Mouse (Mus musculus) midbrain, embryonic 16.5 days (tissue): ENCODE results near the gene Prr13. TPM values are rescaled to one million over a fixed set of nuclear protein-coding genes. Genes with fewer than 3 reads are reported as not detected.

Source experiments
- ATAC-seq: fragments of 200-750 bp; cut with Nextera tagmentation; 2 replicates; pipeline ENCODE4 v1.8.0; 2017; ENCODE audit warnings: moderate TSS enrichment
- H3K27ac ChIP-seq: fragments of 300-500 bp; sonication (generic); 2 replicates; pipeline ENCODE4 v1.5.1; 2014; ENCODE audit warnings: mild to moderate bottlenecking, low read length, mixed read lengths
- H3K27me3 ChIP-seq: fragments of 300-500 bp; sonication (generic); 2 replicates; pipeline ENCODE4 v1.6.1; 2014; ENCODE audit warnings: low read depth, low read length, mixed read lengths; ENCODE audit not compliant: control insufficient read depth, insufficient read depth
- H3K36me3 ChIP-seq: fragments of 300-500 bp; sonication (generic); 2 replicates; pipeline ENCODE4 v1.6.1; 2014; ENCODE audit warnings: mild to moderate bottlenecking, low read length, moderate library complexity, mixed read lengths; ENCODE audit not compliant: control insufficient read depth, insufficient read depth
- H3K4me1 ChIP-seq: fragments of 300-500 bp; sonication (generic); 2 replicates; pipeline ENCODE4 v1.6.1; 2014; ENCODE audit warnings: mild to moderate bottlenecking, low read length, mixed read lengths; ENCODE audit not compliant: control insufficient read depth, insufficient read depth
- H3K4me2 ChIP-seq: fragments of 300-500 bp; sonication (generic); 2 replicates; pipeline ENCODE4 v1.6.1; 2014; ENCODE audit warnings: mild to moderate bottlenecking, low read length, mixed read lengths
- H3K4me3 ChIP-seq: fragments of 300-500 bp; sonication (generic); 2 replicates; pipeline ENCODE4 v1.5.1; 2014; ENCODE audit warnings: low read depth, mild to moderate bottlenecking, low read length, moderate library complexity, mixed read lengths
- H3K9ac ChIP-seq: fragments of 300-500 bp; sonication (generic); 2 replicates; pipeline ENCODE4 v1.6.1; 2014; ENCODE audit warnings: low read depth, low read length, mixed read lengths
- H3K9me3 ChIP-seq: fragments of 300-500 bp; sonication (generic); replicated peaks from 2 replicates; pipeline ENCODE4 v1.6.1; 2014; ENCODE audit warnings: mild to moderate bottlenecking, low read length, mixed read lengths; ENCODE audit not compliant: control insufficient read depth, poor library complexity, severe bottlenecking
- WGBS: fragments of 180-500 bp; shearing (Covaris S2); extraction: QIAGEN DNeasy Blood & Tissue Kit; methylation state at CpG from one replicate; pipeline ENCODE4 v1.1.7; 2014; 5-methylcytosine and 5-hydroxymethylcytosine counted together
- polyA plus RNA-seq: library from polyadenylated mRNA; unstranded; fragments of >200 nt; fragmentation: Nextera tagmentation; extraction: Ambion mirVana; gene quantifications from 2 replicates; pipeline ENCODE4 v1.2.1, GENCODE M21; 2015

Prr13 gene
- 106 and 109 TPM in 2 replicates for polyA plus RNA-seq

DNA sequence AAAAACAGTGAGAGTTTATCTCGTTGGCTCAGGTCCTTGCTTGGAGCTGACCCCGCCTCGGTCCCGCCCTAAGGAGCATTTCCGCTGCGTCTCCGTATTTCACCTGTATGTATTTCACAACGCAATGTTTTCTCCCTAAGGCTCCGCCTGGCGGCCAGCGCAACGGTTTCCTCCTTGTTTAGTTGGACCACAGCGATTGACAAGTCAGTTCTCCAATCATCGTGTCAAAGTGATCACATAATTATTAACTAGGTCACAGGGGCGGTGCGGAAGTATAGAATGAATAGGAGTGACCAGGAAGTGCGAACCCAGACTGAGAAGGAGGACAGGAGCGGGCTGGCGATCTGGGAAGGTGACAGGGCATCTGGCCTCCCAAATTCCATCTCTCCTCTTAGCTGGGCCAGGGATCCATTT is at the start of gene Prr13:
Prr13 (plus strand) TSS at position 125 of the 414 bp plus-strand sequence.
- WGBS: 0% methylated on average over 19 of the region's 19 CpGs
- H3K4me1 ChIP-seq: peaks cover 17% of the 10 kb centered on the region
- peak within 1 kb of the TSS; percentile 61 for H3K4me2 ChIP-seq
- peak; percentile 92 for ATAC-seq
- peak within 1 kb of the TSS; percentile 69 for H3K9ac ChIP-seq
- peak within 1 kb of the TSS; percentile 51 for H3K27ac ChIP-seq
- H3K36me3 ChIP-seq: peaks cover 7% of the 10 kb centered on the region
- H3K4me3 ChIP-seq: peak within 1 kb of the TSS; percentile 49
- no peaks in the 10 kb centered on the region for H3K27me3 ChIP-seq
- H3K9me3 ChIP-seq: no peaks in the 10 kb centered on the region

DNA sequence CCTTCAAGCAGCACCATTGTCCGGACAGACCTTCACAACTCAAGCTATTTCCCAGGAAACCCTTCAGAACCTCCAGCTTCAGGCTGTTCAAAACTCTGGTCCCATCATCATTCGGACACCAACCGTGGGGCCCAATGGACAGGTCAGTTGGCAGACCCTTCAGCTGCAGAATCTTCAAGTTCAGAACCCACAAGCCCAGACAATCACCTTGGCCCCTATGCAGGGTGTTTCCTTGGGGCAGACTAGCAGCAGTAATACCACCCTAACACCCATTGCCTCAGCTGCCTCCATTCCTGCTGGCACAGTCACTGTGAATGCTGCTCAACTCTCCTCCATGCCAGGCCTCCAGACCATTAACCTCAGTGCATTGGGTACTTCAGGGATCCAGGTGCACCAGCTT is 49.5 kb upstream of the Prr13 start:
- 95% methylated on average over 3 of the region's 3 CpGs for WGBS
- peak overlapping the region; percentile 5; the same call in 1 of the 2 replicates for H3K4me2 ChIP-seq

DNA sequence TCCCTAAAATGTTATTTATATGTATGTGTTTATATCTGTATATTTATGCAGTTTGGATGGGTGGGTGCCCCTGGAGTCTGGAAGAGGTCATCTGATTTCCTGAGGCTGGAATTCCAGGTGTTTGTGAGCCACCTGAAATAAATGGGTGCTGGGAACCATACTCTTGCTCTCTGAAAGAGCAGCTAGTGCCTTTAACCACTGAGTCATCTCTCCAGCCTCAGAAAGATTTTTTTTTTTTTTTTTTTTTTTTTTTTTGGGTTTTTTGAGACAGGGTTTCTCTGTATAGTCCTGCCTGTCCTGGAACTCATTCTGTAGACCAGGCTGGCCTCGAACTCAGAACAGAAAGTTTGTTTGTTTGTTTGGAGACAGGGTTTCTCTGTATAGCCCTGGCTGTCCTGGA is 47.8 kb upstream of the Prr13 start:
- no peak overlapping the region for H3K4me3 ChIP-seq
- H3K27me3 ChIP-seq: no peaks in the 10 kb centered on the region
- peaks cover 47% of the 10 kb centered on the region for H3K4me1 ChIP-seq
- no peaks in the 10 kb centered on the region for H3K9me3 ChIP-seq
- no peak overlapping the region for H3K27ac ChIP-seq
- H3K9ac ChIP-seq: no peak overlapping the region
- H3K4me2 ChIP-seq: no peak overlapping the region
- ATAC-seq: no peak
- WGBS: 92% methylated on average over 1 of the region's 1 CpGs
- peaks cover 28% of the 10 kb centered on the region for H3K36me3 ChIP-seq

More for the DNA sequence above, 49.5 kb upstream of the Prr13 start:
- Histone ChIP-seq H3K36me3 (peaks cover 28% of the 10 kb centered on the region), H3K4me1 (peaks cover 49% of the 10 kb centered on the region), H3K27ac (no peak overlapping the region), H3K27me3 (no peaks in the 10 kb centered on the region), H3K9ac (no peak overlapping the region), H3K9me3 (no peaks in the 10 kb centered on the region), H3K4me3 (no peak overlapping the region)
- no peak for ATAC-seq

DNA sequence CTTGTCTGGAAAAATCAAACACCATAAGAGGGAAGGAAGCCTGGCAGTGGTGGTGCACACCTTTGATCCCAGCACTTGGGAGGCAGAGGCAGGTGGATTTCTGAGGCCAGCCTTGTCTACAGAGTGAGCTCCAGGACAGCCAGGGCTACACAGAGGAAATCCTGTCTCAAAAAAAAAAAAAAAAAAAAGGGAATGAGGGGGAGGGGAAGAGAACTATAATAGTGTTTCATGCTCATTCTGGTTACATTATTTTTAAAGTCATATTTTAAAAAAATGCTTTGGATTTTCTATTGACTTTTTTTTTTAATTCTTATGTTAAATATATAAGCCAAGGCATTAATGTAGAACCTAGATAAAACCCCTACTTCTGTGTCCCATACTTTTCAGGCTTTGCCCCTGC is 45.1 kb upstream of the Prr13 start:
- no peak for ATAC-seq
- no peaks in the 10 kb centered on the region for H3K27me3 ChIP-seq
- no peak overlapping the region for H3K4me3 ChIP-seq
- H3K36me3 ChIP-seq: peaks cover 21% of the 10 kb centered on the region
- H3K9me3 ChIP-seq: no peaks in the 10 kb centered on the region
- H3K4me1 ChIP-seq: peaks cover 32% of the 10 kb centered on the region
- no peak overlapping the region for H3K9ac ChIP-seq
- no peak overlapping the region for H3K4me2 ChIP-seq
- no peak overlapping the region for H3K27ac ChIP-seq

DNA sequence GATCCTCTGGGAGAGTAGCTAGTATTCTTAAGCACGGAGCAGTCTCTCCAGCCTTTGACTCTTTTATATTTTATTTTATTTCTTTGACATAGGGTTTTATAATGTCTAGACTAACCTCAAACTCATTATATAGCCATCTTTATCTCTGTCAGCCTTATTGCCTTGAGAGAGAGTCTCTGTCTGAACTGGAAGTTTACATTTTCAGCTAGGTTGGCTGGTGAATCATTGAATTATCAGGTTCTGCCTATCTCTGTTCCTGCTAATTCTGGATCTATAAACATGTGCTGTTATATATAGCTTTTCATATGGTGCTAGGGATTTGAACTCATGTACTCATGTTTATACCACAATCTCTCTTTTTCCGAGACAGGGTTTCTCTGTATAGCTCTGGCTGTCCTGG is 41.3 kb upstream of the Prr13 start:
- no peak for ATAC-seq
- Histone ChIP-seq H3K27ac (no peak overlapping the region), H3K27me3 (no peaks in the 10 kb centered on the region), H3K4me1 (peaks cover 2% of the 10 kb centered on the region; the same call in 1 of the 2 replicates), H3K36me3 (peaks cover 5% of the 10 kb centered on the region; the same call in 1 of the 2 replicates), H3K9me3 (no peaks in the 10 kb centered on the region), H3K4me2 (no peak overlapping the region), H3K4me3 (no peak overlapping the region), H3K9ac (no peak overlapping the region)
- WGBS: 86% methylated on average over 2 of the region's 2 CpGs

DNA sequence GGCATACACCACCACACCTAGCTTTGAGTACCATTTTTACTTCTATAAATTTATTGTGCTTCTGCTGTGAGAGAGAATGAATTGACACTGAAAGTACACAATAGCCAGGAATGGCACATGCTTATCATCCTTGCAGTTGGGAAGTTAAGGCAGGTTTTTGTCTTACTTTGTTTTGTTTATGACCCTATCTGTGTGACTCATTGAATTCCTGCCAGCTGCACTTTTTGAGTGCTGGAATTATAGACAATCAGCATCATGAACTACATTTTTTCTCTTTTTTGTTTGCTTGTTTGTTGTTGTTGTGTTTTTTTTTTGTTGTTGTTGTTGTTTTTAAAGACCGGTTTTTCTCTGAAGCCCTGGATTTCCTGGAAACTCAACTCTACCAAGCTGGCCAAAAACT is 37.8 kb upstream of the Prr13 start:
- H3K36me3 ChIP-seq: no peaks in the 10 kb centered on the region
- WGBS: 50% methylated on average over 1 of the region's 1 CpGs
- H3K27me3 ChIP-seq: no peaks in the 10 kb centered on the region
- H3K4me1 ChIP-seq: peaks cover 2% of the 10 kb centered on the region; the same call in 1 of the 2 replicates
- H3K9ac ChIP-seq: no peak overlapping the region
- H3K4me3 ChIP-seq: no peak overlapping the region
- ATAC-seq: no peak
- no peak overlapping the region for H3K4me2 ChIP-seq
- H3K9me3 ChIP-seq: no peaks in the 10 kb centered on the region
- no peak overlapping the region for H3K27ac ChIP-seq

DNA sequence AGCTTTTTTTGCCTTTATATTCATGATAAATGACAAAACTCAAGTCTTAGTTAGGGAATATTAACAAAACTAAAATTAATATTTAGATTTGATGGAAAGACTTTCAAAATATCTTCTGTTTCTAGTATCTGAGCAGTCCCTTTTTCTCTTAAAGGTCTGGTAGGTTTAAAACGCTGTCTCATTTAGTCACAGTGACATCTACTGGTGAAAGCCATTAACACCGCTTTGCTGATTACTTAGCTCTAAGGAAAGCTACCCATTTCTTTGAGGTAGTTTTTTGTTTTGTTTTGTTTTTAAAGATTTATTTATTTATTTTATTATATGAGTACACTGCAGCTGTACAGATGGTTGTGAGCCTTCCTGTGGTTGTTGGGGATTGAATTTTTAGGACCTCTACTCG is 37.4 kb upstream of the Prr13 start:
- H3K27me3 ChIP-seq: no peaks in the 10 kb centered on the region
- H3K4me1 ChIP-seq: peaks cover 2% of the 10 kb centered on the region; the same call in 1 of the 2 replicates
- no peak overlapping the region for H3K27ac ChIP-seq
- no peak overlapping the region for H3K4me2 ChIP-seq
- no peak overlapping the region for H3K4me3 ChIP-seq
- no peaks in the 10 kb centered on the region for H3K9me3 ChIP-seq
- 63% methylated on average over 3 of the region's 3 CpGs for WGBS
- H3K36me3 ChIP-seq: 0 out of 2 replicates have a peak, but pooled peaks cover 2% of the 10 kb centered on the region
- ATAC-seq: no peak
- no peak overlapping the region for H3K9ac ChIP-seq

DNA sequence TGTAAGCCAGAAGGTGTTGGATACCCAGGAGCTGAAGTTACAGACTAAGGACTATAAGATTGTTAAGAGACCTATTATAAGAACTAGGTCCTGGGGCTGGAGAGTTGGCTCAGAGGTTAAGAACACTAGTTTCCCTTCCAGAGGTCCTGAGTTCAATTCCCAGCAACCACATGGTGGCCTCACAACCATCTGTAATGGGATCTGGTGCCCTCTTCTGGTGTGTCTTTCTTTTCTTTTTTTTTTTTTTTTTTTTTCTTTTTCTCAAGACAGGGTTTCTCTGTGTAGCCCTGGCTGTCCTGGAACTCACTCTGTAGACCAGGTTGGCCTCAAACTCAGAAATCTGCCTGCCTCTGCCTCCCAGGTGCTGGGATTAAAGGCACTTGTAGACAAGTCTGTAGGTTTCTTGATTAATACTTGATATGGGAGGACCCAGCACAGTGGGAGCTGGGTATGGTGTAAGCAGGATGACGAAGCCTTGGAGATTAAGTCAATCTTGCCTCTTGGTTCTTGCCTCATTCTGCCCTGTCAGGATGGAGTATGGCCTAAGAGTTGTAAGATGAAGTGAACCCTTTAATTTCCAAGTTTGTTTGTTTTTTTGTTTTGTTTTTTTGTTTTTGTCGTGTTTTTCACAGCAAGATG is 35.1 kb upstream of the Prr13 start:
- Histone ChIP-seq H3K9ac (no peak overlapping the region), H3K36me3 (peaks cover 2% of the 10 kb centered on the region; the same call in 1 of the 2 replicates), H3K4me3 (no peak overlapping the region), H3K27ac (no peak overlapping the region), H3K4me1 (no peaks in the 10 kb centered on the region; the same call in 1 of the 2 replicates), H3K9me3 (no peaks in the 10 kb centered on the region), H3K27me3 (no peaks in the 10 kb centered on the region), H3K4me2 (no peak overlapping the region)
- no peak for ATAC-seq
- 95% methylated on average over 2 of the region's 2 CpGs for WGBS

DNA sequence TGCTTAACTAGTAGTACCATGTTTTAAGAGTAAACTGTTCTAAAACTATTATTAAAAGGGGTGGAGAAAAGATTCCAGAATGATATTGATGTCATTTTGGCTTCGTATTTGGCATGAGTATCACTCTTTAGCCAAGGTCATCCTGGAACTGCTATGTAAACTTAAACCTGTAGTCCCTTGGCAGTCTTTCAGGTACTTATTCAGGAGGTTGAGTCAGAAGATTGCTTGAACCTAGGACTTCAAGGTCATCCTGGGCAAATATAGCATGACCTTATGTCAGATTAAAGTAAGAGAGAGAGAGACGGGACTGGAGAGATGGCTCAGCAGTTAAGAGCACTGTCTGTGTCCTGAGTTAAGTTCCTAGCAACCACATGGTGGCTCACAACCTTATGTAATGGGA is 34.2 kb upstream of the Prr13 start:
- ATAC-seq: no peak

More for the DNA sequence above, 34.2 kb upstream of the Prr13 start:
- Histone ChIP-seq H3K36me3 (peaks cover 7% of the 10 kb centered on the region; the same call in 1 of the 2 replicates), H3K9ac (no peak overlapping the region), H3K4me3 (no peak overlapping the region), H3K4me1 (no peaks in the 10 kb centered on the region), H3K9me3 (no peaks in the 10 kb centered on the region), H3K27me3 (no peaks in the 10 kb centered on the region), H3K4me2 (no peak overlapping the region), H3K27ac (no peak overlapping the region)
- WGBS: 94% methylated on average over 2 of the region's 2 CpGs
